Mouse (Mus musculus): ENCODE results near the gene Ryr3. TPM values are rescaled to one million over a fixed set of nuclear protein-coding genes. Genes with fewer than 3 reads are reported as not detected.

Ryr3 gene
- polyA plus RNA-seq, 1 experiment from 2014 or later: 2.4 TPM

DNA sequence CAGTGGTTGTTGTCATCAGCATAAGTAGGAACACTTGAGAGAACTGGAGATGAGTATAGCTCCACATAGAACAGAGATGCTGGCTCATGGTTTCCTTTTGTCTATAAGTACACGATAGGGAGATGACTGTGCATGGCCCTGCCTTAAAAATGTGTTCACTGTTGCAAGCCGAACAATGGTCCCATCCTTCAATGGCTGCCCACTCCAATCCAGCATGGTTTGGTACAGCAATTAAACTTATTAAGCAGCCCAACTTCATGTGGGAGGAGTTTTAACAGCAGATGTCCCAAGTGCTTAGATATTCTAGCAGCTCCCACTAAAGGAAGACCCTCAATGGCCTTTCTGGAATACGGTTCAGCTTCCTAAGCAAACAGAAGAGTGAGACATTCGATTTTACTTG lies 456.2 kb downstream of the Ryr3 start:
- Histone ChIP-seq H3K4me3 (no peak overlapping the region), H3K27ac (no peak overlapping the region), H3K36me3 (no peaks in the 10 kb centered on the region), H3K4me2 (no peak overlapping the region), H3K27me3 (no peaks in the 10 kb centered on the region), H3K9ac (no peak overlapping the region), H3K9me3 (no peaks in the 10 kb centered on the region), H3K4me1 (peaks cover 6% of the 10 kb centered on the region; the same call in 1 of the 2 replicates)
- no peak for ATAC-seq (ENCODE audit: borderline replicate concordance, extremely low read depth, low FRiP score, low TSS enrichment)
- WGBS: 53% methylated on average over 4 of the region's 4 CpGs

DNA sequence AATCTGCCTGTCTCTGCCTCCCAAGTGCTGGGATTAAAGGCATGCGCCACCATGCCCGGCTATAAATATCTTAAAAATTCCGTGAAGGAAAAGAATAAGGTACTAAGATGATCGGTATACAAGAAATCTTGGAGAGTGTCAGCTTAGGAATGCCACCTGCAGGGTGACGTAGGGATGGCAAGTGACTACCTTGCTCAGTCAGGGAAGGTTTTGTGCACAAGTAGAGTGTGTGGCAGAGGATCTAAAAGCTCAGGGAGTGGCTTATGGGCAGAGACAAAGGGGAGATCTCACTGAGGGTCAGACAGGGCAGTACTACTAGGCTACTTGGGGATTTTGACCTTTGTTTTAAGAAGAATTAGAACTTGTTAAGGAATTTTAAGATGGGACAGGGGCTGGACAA lies 457.2 kb downstream of the Ryr3 start:
- Histone ChIP-seq H3K4me1 (peaks cover 6% of the 10 kb centered on the region; the same call in 1 of the 2 replicates), H3K27ac (no peak overlapping the region), H3K9me3 (no peaks in the 10 kb centered on the region), H3K36me3 (no peaks in the 10 kb centered on the region), H3K9ac (no peak overlapping the region), H3K4me2 (no peak overlapping the region), H3K4me3 (no peak overlapping the region), H3K27me3 (no peaks in the 10 kb centered on the region)
- no peak for ATAC-seq (ENCODE audit: borderline replicate concordance, extremely low read depth, low FRiP score, low TSS enrichment)
- WGBS: 70% methylated on average over 5 of the region's 5 CpGs

DNA sequence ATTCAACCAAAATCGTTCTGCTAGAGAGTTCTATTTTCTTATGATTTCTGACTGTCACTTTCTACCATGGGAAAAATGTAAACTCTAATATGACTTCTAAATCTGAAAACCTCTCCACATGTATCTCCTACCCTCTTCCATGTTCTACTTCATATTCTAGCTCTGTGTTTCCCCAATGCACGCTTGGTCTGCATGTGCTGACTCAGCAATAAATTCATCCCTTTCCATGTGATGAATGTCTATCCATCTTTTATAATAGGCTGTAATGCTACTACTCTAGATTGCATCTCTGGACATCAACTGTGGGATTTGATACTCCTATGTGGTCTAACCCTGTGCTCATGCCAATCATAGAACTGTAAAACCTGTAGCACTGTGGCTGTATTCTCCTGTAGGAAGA lies 458.2 kb downstream of the Ryr3 start:
- no peak for ATAC-seq (ENCODE audit: borderline replicate concordance, extremely low read depth, low FRiP score, low TSS enrichment)
- H3K36me3 ChIP-seq: no peaks in the 10 kb centered on the region
- no peak overlapping the region for H3K9ac ChIP-seq
- no peaks in the 10 kb centered on the region for H3K9me3 ChIP-seq
- 86% methylated on average over 2 of the region's 2 CpGs for WGBS
- no peaks in the 10 kb centered on the region for H3K27me3 ChIP-seq
- H3K4me1 ChIP-seq: peaks cover 6% of the 10 kb centered on the region; the same call in 1 of the 2 replicates
- no peak overlapping the region for H3K4me3 ChIP-seq
- no peak overlapping the region for H3K4me2 ChIP-seq
- H3K27ac ChIP-seq: no peak overlapping the region

DNA sequence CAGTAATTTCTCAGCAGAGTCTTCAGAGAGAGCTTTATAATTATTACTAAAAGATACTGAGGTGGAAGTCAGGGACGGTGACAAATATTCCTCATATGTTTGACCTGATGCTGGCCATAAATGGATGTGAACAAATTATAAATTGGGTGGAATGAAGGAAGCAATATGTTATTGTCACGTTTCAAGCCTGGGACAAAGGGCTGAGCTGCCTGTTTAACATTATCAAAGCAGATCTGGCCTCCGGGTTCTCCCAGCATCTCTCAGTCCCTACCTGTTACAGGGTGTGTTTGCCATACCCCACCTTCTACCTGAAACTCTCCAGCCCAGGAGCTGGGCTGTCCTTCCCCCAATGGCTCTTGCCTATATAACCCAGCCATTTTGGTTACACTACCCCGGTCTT lies 463.6 kb downstream of the Ryr3 start:
- ATAC-seq (ENCODE audit: borderline replicate concordance, extremely low read depth, low FRiP score, low TSS enrichment): no peak
- Histone ChIP-seq H3K4me1 (no peaks in the 10 kb centered on the region), H3K27me3 (no peaks in the 10 kb centered on the region), H3K4me2 (no peak overlapping the region), H3K36me3 (no peaks in the 10 kb centered on the region), H3K9ac (no peak overlapping the region), H3K27ac (no peak overlapping the region), H3K9me3 (no peaks in the 10 kb centered on the region), H3K4me3 (no peak overlapping the region)
- 57% methylated on average over 4 of the region's 4 CpGs for whole genome bisulfite sequencing

DNA sequence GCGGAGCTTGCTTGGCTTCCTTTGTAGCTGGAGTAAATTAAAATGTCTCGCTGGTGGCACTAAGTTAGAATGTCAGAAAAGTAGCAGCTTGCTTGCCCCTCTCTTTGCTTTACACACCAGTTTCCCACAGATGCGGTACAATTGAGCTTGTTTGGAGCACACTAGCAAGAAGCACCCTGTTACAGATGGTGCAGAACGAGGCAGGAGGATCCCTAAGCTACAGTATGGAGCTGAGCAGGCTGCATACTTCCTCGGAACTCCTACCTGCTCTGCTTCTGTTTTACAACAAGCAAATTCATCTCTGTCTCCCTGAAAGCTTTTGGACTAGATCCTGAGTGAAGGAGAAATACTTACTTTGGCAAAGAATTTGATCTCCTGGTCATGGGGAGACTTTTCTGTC lies 465.5 kb downstream of the Ryr3 start:
- no peak overlapping the region for H3K9ac ChIP-seq
- no peaks in the 10 kb centered on the region for H3K27me3 ChIP-seq
- H3K36me3 ChIP-seq: no peaks in the 10 kb centered on the region
- no peaks in the 10 kb centered on the region for H3K4me1 ChIP-seq
- ATAC-seq (ENCODE audit: borderline replicate concordance, extremely low read depth, low FRiP score, low TSS enrichment): no peak
- no peak overlapping the region for H3K27ac ChIP-seq
- no peak overlapping the region for H3K4me3 ChIP-seq
- H3K9me3 ChIP-seq: no peaks in the 10 kb centered on the region
- WGBS: 75% methylated on average over 5 of the region's 5 CpGs
- H3K4me2 ChIP-seq: no peak overlapping the region

DNA sequence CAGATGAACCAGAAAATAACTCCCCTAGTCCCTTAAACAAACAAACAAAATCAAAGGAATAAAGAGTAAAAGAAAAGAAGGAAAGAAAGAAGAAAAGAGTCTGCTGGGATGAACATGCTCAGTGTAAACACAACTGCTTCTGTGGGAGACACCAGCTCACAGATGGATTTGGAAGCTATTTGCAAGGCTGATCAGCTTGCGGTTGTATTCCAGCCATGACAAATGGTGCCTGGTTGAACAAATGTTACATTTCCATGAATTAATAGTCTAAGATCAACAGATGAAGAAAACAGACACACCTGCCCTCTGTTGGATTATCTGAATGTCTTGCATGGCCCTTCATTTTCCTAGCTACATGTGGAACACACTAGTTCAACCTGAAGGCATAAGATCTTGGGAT lies 468.4 kb downstream of the Ryr3 start:
- Histone ChIP-seq H3K27ac (no peak overlapping the region), H3K9ac (no peak overlapping the region), H3K4me1 (no peaks in the 10 kb centered on the region), H3K4me2 (no peak overlapping the region), H3K9me3 (no peaks in the 10 kb centered on the region), H3K4me3 (no peak overlapping the region), H3K36me3 (no peaks in the 10 kb centered on the region), H3K27me3 (no peaks in the 10 kb centered on the region)
- WGBS: 79% methylated on average over 1 of the region's 1 CpGs
- ATAC-seq (ENCODE audit: borderline replicate concordance, extremely low read depth, low FRiP score, low TSS enrichment): no peak

DNA sequence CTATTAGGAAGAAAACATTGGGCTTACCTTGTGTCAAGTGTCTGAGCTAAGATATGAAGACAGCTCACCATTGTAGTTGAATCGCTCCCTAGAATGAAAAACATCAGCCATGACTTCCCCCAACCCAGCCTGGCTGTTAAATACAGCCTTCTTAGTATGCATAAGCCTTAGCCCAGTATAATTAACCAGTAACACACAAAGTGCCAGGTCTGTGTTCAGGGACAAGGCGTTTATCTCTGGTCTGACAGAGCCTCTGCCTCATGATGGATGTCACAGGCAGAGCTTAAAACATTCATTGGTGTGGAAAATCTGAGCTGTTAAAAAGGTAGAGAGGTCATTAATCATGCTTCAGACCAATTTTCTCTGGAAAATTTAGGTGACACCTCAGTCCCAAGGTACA lies 484.0 kb downstream of the Ryr3 start:
- WGBS: 41% methylated on average over 2 of the region's 2 CpGs
- H3K27ac ChIP-seq: no peak overlapping the region
- no peaks in the 10 kb centered on the region for H3K27me3 ChIP-seq
- H3K4me2 ChIP-seq: no peak overlapping the region
- no peak overlapping the region for H3K9ac ChIP-seq
- no peaks in the 10 kb centered on the region for H3K4me1 ChIP-seq
- no peak for ATAC-seq (ENCODE audit: borderline replicate concordance, extremely low read depth, low FRiP score, low TSS enrichment)
- H3K4me3 ChIP-seq: no peak overlapping the region
- H3K36me3 ChIP-seq: no peaks in the 10 kb centered on the region
- no peaks in the 10 kb centered on the region for H3K9me3 ChIP-seq

DNA sequence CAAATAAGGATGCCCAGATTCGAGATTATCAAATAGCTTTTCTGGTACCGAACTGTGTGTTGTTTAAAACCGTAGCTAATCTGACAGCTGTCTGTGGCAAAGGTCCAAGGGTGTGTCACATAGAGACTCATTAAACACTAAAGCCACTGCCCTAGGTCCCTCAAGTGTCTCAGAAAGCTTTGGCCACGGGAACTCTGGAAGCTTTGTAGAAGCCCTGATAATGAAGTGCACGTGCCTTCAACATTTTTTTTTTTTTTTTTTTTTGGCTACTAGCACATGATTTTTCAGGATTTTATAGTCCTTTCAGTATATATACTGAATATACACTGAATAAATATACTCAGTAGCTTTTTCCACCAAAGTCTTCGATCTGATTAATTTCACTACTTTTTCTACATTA lies 489.1 kb downstream of the Ryr3 start:
- H3K9me3 ChIP-seq: no peaks in the 10 kb centered on the region
- no peaks in the 10 kb centered on the region for H3K27me3 ChIP-seq
- H3K4me3 ChIP-seq: no peak overlapping the region
- 36% methylated on average over 6 of the region's 6 CpGs for WGBS
- no peak overlapping the region for H3K27ac ChIP-seq
- no peak overlapping the region for H3K4me2 ChIP-seq
- no peak overlapping the region for H3K9ac ChIP-seq
- no peaks in the 10 kb centered on the region for H3K4me1 ChIP-seq
- no peaks in the 10 kb centered on the region for H3K36me3 ChIP-seq
- ATAC-seq (ENCODE audit: borderline replicate concordance, extremely low read depth, low FRiP score, low TSS enrichment): no peak

DNA sequence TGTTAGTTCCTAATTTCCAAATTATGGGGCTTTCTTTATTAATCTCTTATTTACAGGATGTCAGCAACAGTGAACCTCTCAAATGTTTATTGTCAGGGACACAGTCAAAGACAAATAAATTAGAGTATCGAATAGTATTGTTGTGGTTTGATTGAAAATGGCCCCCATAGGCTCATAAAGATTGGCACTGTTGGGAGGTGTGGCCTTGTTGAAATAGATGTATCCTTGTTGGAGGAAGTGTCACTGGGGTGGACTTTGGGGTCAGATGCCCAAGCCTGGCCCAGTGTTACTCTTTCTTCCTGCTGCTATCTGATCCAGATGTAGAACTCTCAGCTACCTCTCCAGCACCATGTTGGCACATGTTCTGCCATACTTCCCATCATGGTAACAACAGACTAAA lies 495.7 kb downstream of the Ryr3 start:
- Histone ChIP-seq H3K36me3 (no peaks in the 10 kb centered on the region), H3K4me3 (no peak overlapping the region), H3K9ac (no peak overlapping the region), H3K27me3 (no peaks in the 10 kb centered on the region), H3K4me1 (no peaks in the 10 kb centered on the region), H3K4me2 (no peak overlapping the region), H3K27ac (no peak overlapping the region), H3K9me3 (no peaks in the 10 kb centered on the region)
- WGBS: 71% methylated on average over 1 of the region's 1 CpGs
- no peak for ATAC-seq (ENCODE audit: borderline replicate concordance, extremely low read depth, low FRiP score, low TSS enrichment)

DNA sequence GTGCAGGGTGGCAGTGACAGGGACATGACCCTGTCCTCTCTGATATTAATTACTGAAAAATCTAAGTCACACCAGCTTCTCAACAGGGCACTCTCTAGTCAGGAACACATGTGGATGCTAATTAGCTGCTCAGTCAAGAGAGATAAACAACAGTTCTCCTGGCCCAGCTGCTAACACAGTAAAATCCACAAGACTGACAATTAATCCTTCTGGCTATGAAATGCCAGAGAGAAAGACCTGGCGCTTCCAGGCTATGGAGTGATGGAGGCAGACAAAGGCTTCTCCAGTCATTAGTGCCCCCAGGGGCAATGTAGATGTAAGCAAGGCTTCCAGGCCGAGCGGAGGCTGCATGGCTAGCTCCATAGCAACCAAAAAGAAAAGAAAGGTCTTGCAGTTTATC lies 496.2 kb downstream of the Ryr3 start:
- 34% methylated on average over 3 of the region's 3 CpGs for WGBS
- no peak overlapping the region for H3K4me2 ChIP-seq
- H3K9me3 ChIP-seq: no peaks in the 10 kb centered on the region
- no peak overlapping the region for H3K9ac ChIP-seq
- no peak overlapping the region for H3K4me3 ChIP-seq
- no peaks in the 10 kb centered on the region for H3K36me3 ChIP-seq
- ATAC-seq (ENCODE audit: borderline replicate concordance, extremely low read depth, low FRiP score, low TSS enrichment): no peak
- H3K4me1 ChIP-seq: no peaks in the 10 kb centered on the region
- no peaks in the 10 kb centered on the region for H3K27me3 ChIP-seq
- no peak overlapping the region for H3K27ac ChIP-seq

DNA sequence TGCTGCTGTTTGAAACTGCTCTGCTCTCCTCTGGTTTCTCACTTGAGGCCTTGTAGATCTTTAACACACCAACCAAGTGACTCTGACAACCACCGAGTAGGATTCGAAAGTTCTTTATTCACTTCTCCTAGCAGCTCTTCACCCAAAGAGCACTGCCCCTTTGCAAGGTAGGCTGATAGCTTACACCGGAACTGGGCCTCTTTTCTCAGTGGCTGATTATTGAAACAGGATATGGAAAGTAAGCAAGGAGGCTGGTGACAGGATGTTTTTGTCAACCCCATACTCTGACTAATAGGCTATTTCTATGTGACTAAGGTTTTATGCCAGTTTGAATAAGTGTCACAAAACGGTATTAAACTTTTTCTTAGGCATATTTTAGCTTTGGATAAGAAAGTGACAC lies 502.2 kb downstream of the Ryr3 start:
- 56% methylated on average over 4 of the region's 4 CpGs for WGBS
- no peaks in the 10 kb centered on the region for H3K27me3 ChIP-seq
- no peaks in the 10 kb centered on the region for H3K36me3 ChIP-seq
- no peak for ATAC-seq (ENCODE audit: borderline replicate concordance, extremely low read depth, low FRiP score, low TSS enrichment)
- H3K9ac ChIP-seq: no peak overlapping the region
- H3K9me3 ChIP-seq: no peaks in the 10 kb centered on the region
- no peaks in the 10 kb centered on the region for H3K4me1 ChIP-seq
- no peak overlapping the region for H3K27ac ChIP-seq
- H3K4me2 ChIP-seq: no peak overlapping the region
- no peak overlapping the region for H3K4me3 ChIP-seq

DNA sequence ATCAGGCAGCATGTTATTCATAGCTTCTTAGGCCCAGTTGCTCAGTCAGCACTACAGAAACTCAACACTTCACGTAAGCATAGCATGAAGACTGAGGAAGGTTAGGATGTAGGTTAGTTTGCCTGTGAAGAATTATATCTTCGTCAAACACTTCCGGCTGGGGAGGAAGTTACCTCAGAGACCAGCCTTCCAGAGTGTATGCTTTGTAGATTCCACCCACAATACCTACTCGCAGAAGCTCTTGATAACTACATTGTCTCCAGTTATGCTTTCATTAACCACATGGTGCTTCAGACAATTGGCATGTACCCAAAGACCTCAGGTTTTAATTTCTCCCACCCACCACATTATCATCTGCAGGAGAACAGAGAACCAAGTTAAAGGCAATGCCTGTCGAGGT lies 535.1 kb downstream of the Ryr3 start:
- Histone ChIP-seq H3K9me3 (no peaks in the 10 kb centered on the region), H3K27ac (no peak overlapping the region), H3K4me3 (no peak overlapping the region), H3K4me2 (no peak overlapping the region), H3K9ac (no peak overlapping the region), H3K27me3 (no peaks in the 10 kb centered on the region), H3K4me1 (no peaks in the 10 kb centered on the region), H3K36me3 (no peaks in the 10 kb centered on the region)
- ATAC-seq (ENCODE audit: borderline replicate concordance, extremely low read depth, low FRiP score, low TSS enrichment): no peak
- WGBS: 69% methylated on average over 5 of the region's 5 CpGs

DNA sequence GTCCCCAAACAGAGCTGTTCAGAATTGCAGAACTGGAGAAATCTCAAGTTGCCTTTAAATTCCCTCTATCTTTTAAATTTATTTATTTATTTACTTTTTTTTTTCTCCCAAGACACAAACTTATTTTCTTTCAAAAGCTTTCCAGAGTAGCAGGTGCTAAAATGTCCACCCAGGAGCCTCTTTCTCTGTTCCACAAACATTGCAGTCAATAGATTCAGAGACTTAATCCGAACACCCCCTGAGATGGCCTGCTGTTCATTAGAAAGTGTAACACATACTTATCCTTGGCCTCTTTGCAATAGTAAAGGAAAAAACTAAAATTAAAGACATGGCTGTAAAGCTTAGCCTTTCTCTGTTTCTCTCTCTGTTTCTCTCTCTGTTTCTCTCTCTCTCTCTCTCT lies 539.6 kb downstream of the Ryr3 start:
- no peak overlapping the region for H3K9ac ChIP-seq
- H3K4me3 ChIP-seq: no peak overlapping the region
- no peaks in the 10 kb centered on the region for H3K36me3 ChIP-seq
- H3K4me1 ChIP-seq: no peaks in the 10 kb centered on the region
- H3K4me2 ChIP-seq: no peak overlapping the region
- no peaks in the 10 kb centered on the region for H3K9me3 ChIP-seq
- no peaks in the 10 kb centered on the region for H3K27me3 ChIP-seq
- no peak for ATAC-seq (ENCODE audit: borderline replicate concordance, extremely low read depth, low FRiP score, low TSS enrichment)
- WGBS: 70% methylated on average over 1 of the region's 1 CpGs
- no peak overlapping the region for H3K27ac ChIP-seq

Measured in lung, embryonic 15.5 days (tissue).